Mouse (Mus musculus): ENCODE results near the gene Parva.

DNA sequence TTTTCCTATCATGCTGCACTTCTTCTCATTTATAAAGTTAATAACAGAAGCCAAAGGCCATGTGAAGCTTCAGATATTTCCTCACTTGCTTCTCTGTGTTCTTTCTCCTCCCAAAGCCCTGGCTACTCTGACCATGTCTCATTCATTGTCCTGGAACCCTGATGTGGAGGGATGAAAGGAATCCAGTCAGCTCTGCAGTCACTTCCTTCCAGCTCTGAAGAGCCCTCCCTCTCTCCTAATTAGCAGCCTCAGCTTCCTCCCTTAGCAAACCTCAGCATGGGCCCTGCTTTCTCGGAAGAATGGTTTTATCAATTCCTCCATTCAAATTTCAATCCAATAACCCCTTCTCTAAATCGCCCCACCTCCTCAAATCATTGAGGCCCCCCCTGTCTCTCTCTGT, 56.1 kb downstream of the Parva start:
- TF ChIP-seq CTCF (IDR thresholded peaks at IDR 0.05; ENCODE audit: insufficient read depth, low read length) (no peak), POLR2A (IDR thresholded peaks at IDR 0.05; ENCODE audit: borderline replicate concordance, extremely low read depth, low read depth, low read length) (no peak)

Data from lung, adult 2 months (tissue).